Mouse (Mus musculus) urinary bladder, postnatal 25 days (tissue): Measurements from ENCODE around the gene Fcnb.

ENCODE experiments used
- DNase-seq: peaks from one replicate; pipeline ENCODE4 v3.0.0; 2022; ENCODE audit warnings: low spot score

The Fcnb gene

GRCm38 (mm10) chr2:28086112-28086511, 1.4 kb upstream of the Fcnb start:
- DNase-seq = no peak

- no peak for DNase-seq
Measured at GRCm38 (mm10) chr2:28075616-28076187, 9.0 kb downstream of the Fcnb start.

- DNase-seq = no peak
Measured at GRCm38 (mm10) chr2:28068537-28068878, 16.2 kb downstream of the Fcnb start.

GRCm38 (mm10) chr2:28067821-28068536, 16.7 kb downstream of the Fcnb start:
- DNase-seq = no peak

- no peak for DNase-seq
Measured at GRCm38 (mm10) chr2:28067175-28067574, 17.5 kb downstream of the Fcnb start.

GRCm38 (mm10) chr2:28066686-28067085, 18.0 kb downstream of the Fcnb start:
- no peak for DNase-seq

- no peak for DNase-seq
Measured at GRCm38 (mm10) chr2:28065081-28065651, 19.5 kb downstream of the Fcnb start.

- no peak for DNase-seq
Measured at GRCm38 (mm10) chr2:28064339-28065080, 20.2 kb downstream of the Fcnb start.

- DNase-seq = no peak
Measured at GRCm38 (mm10) chr2:28063711-28064338, 20.9 kb downstream of the Fcnb start.

GRCm38 (mm10) chr2:28059922-28060321, 24.8 kb downstream of the Fcnb start:
- DNase-seq = no peak

GRCm38 (mm10) chr2:28047092-28047491, 37.6 kb downstream of the Fcnb start:
- no peak for DNase-seq

GRCm38 (mm10) chr2:28046311-28046710, 38.4 kb downstream of the Fcnb start:
- DNase-seq = no peak

- DNase-seq = no peak
Measured at GRCm38 (mm10) chr2:28044920-28045598, 39.6 kb downstream of the Fcnb start.

GRCm38 (mm10) chr2:28040466-28040865, 44.2 kb downstream of the Fcnb start:
- DNase-seq = no peak

- no peak for DNase-seq
Measured at GRCm38 (mm10) chr2:28039647-28040325, 44.9 kb downstream of the Fcnb start.

GRCm38 (mm10) chr2:28038391-28039096, 46.1 kb downstream of the Fcnb start:
- no peak for DNase-seq

GRCm38 (mm10) chr2:28037505-28038390, 46.9 kb downstream of the Fcnb start:
- DNase-seq = no peak

GRCm38 (mm10) chr2:28036788-28037187, 47.9 kb downstream of the Fcnb start:
- DNase-seq = no peak

- no peak for DNase-seq
Measured at GRCm38 (mm10) chr2:28034011-28034710, 50.5 kb downstream of the Fcnb start.
